Mouse (Mus musculus) embryo, embryonic 10 days (tissue): Measurements from ENCODE around the gene Ccr10.

Experiments
- DNase-seq: peaks from one replicate; pipeline ENCODE4 v3.0.0-alpha.2; 2015; ENCODE audit warnings: low spot score

The Ccr10 gene

DNA sequence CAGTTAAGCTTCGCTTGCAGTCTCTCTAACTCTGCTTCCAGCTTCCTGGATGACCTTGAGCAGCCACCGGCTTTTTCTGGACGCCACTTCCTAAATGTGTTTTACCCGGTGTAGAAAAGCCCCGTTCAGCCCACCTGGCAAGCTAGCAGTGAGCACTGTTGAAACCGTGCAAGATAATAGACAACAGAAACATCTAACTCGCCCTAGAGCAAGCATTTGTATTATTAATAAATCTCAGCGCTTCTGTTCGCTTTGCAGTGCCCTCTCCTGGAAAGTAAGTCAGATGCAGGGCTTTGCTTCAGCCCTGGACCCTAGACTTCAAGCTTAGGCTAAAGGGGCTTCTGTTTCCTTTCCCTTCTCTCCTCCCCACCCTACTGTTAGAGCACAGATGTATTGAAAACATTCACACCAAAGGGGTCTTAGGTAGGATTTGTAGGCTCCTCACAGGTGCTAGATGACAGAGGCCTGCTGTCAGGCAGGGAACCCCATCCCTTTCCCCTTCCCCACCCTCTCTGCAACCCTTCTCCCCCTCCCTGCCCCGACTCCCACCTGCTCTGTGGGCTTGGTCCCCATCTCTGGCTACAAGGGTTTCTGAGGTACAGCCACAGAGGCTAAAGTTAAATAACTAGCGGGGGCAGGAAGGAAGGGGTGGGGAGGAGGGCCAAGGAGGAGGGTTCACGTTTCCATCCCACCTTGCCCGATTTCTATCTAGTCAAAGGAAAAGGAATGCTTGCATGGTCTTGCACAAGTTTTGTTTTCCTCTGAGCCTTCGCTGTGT, at the start of gene Ccr10:
Ccr10 (minus strand) TSS at position 593 of the 778 bp plus-strand sequence.
- peak; percentile 43 for DNase-seq

DNA sequence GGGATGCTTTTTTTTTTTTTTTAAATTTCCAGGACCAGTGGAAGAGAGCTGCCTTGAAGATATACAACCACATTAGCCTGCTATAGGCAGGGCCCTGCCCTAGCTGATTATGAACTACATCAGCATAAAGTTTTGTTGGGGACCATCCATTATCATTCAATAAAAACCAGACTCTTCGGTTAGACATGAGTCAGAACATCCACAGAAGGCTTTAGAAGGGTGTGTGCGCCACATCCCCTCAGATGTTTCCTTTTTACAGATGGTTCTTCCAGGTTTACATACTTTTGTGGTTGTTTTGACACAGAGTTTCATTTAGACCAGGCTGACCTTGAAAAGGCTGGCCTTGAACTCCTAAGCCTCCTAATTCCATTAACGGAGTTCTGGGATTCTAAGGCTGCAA, 49.1 kb upstream of the Ccr10 start:
- DNase-seq = no peak

DNA sequence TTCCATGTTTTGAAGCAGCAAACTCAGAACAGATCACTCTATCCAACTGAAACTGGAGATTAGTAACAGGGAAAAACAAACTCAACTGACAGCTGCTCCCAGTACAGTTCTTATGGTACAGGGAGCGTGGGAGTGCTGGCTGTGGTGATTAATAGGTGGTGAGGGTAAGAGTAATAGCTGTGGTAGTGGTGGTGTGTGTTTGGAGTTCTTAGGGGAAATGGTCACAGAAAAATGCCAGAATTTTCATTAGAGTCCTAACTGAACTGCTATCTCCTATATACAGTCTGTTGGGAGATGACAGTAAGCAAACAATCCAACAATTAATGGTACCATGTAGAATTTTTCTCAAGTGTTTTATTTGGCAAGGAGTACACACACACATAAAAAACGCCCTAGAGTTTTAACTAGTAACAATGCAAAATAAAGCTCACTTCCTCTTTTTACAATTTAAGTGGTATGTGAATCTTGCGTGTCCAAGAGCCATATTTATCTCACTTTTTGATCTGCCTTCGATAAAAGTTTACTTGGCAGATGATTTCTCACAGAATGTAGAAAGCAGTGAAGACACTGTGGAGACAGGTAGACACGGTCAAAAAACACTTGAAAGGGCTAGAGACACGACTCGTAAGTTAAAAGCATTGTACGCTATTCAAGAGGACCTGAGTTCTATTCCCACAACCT, 46.2 kb upstream of the Ccr10 start:
- DNase-seq = no peak

DNA sequence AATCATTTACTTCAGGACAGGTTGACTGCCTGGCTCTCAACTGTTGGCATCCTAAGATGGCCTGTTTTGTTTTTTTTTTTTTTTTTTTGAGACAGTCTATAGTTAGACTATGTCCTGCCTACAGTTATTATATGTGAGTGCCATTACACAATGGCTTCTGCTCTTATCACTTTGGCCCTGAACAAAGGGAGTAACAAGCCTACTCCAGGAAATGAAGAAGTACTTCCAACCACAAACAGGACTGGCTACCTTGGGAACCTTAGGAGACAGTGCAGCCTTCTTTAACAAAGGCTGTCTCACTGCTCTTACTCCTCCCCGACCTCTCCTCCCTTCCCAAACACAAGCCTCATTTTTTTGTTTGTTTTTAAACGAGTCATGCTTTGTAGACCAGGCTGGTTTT, 45.6 kb upstream of the Ccr10 start:
- DNase-seq = no peak

DNA sequence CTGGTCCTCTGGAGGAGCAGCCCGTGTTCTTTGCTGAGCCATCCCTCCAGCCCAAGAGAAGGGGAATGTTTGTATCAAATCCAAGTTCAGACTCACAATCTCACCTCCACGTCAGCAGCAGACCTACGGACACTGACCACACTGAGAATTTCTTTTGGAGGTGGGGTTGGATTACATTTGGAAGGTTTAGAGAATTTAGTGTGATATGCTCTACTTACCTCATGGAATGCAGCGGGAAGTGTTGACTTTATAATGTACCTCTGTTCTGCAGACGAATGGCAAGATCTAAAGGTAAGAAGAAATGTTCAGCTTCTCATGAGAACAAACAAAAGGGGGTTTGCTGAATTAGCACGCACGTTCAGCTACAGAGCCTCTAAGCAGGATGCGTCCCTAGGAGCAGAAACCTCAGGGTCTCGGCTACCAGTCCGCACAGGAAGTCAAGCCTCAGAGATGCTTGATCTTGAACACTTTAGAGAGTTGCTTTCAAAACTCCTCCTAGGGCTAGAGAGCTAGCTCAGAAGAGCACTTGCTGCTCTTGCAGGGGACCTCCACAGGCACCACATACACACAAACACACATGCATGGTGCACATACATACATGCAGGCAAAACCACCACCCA, 43.3 kb upstream of the Ccr10 start:
- no peak for DNase-seq

DNA sequence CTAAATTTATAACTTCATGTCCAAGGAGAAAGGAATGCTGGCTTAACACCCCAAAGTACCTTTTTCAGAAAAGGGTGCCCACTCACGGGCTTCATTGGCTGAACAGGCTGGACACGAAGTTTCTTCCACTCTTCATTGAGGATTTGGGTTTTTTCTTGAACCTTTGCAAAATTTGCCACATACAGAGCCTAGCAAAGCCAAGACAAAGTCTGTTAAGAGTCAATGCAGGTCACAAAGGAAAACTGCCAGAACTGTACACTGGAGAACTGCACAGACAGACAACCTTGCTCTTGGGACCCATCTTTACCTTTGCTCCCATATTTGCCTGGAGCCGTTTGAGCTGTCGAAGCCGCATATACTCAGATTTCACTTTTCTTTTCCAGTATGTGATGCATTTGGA, 41.7 kb upstream of the Ccr10 start:
- DNase-seq = no peak

DNA sequence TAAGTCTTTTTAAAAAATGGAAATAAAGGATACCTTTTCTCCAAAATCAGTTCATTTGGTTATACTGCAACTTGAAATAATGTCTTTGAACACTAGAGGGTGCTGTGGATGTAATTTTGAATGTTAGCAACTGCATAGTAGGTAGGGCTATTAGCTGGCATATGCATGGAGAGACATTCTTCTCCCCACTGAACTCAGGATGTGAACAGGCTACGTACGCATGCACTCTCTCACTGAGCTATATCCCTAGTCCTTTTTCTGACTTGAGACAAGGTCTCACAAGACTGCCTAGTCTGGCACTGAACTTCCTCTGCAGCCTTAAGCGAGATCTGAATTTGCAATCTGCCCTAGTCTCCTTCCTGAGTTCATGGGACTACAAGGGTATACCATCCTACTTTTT, 36.7 kb upstream of the Ccr10 start:
- DNase-seq = peak; percentile 84

DNA sequence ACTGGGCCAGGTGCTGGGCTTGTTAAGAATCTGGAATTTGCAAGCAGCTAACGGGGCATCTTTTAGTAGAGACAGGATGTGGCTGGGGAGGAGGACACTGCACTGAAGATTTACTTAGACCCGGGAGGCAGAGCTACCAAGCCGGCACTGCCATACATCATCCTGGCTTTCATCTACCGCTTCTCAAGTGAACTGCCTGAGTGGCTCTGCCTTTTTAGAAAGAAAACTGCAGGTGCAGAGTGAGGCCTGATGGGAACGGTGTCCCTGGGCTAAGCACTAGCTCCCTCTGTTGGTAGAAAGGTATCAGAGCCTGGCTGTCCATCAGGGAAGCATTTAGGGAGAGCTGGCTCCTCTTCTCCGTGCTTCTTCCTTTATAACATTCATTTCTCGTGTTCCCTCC, 25.7 kb upstream of the Ccr10 start:
- DNase-seq = peak; percentile 81

DNA sequence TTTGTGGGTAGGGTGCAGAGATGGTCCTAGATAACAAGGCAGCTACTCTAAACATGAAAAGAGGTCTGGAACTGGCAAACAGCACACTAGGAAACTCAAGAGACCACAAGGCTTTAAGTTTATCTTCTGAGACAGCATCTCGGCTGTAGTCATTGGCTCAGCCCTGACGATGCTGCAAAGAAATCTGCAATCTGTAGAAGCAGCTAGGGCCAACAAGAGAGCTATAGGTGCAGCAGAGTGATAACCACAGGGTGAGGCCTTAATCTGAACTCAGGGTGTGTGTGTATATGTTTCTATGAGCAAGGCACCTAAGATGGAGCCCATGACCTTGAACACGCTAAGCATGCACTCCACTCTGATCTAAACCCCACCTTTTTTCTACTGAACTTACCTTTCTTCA, 24.3 kb upstream of the Ccr10 start:
- DNase-seq = no peak

DNA sequence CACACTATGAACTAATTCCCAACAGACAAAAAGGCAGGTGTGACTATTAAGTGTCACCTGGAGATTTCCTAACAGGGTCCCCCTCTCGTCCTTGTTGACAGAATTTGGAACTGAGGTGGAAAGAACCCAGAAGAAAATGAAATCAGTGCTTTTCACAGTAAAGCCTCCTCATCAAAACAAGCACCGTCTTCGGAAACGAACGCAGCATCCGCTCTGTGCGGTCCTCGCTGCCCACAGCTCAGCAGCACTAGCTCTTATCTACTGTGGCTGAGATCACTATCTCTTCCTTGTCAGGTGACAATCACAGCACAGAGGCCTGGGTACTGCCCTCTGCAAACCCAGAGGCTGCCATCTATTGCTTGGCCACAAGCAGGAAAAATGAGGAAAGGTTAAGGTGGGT, 20.9 kb upstream of the Ccr10 start:
- DNase-seq = no peak

DNA sequence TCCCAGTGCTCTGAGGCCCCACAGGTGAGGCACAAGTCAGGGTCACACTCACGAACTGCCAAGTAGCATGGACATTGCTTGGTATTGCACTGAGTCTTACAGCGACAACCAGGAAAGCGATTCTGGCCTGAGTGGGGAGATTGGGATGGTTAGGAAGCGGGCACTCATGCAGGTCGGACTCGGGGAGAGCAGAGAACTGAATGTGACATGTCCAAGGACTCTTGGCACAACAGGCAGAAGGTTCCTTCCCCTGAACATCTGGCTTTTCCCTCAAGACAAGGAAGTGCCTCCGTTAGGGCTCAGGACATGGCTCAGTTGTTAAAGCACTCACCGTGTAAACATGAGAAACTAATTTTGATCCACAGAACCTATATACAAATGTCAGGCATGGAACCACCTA, 20.3 kb upstream of the Ccr10 start:
- no peak for DNase-seq

DNA sequence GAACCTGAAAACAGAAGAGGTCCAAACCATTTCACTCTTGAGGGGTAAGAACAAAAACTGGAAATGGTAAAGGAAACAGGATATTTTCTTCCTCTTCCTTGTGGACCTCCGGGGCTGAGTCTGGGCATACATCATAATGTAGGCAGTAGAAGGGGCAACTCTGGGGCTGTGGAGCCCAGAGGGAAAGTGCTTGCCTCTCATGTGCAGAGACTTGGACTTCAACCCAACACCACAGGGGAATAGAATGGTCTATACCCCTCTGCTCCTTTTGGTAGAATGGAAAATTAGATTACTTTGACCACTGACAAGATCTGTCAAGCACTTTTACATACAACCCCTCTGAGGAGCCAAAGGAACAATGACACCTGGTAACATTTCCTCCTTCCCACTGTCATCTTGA, 19.9 kb upstream of the Ccr10 start:
- no peak for DNase-seq

DNA sequence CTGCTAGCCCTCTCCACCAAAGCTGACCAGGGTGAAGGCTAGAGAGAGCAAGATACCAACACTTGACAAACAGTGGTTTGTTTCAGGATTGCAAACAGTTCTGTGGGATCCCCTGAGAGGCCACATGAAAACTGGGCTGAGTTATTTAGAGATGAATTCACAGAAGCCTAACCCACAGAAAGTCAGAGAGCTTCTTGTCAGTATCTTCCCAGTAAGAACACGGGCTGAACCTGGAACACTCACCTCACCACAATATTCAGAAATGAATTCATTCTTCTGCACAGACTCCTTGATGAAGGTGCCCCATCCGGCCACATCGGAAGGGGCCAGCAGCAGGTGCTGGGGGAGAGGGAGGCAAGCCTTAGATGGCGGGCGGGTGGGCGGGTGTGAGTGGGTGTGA, 19.4 kb upstream of the Ccr10 start:
- DNase-seq = no peak

DNA sequence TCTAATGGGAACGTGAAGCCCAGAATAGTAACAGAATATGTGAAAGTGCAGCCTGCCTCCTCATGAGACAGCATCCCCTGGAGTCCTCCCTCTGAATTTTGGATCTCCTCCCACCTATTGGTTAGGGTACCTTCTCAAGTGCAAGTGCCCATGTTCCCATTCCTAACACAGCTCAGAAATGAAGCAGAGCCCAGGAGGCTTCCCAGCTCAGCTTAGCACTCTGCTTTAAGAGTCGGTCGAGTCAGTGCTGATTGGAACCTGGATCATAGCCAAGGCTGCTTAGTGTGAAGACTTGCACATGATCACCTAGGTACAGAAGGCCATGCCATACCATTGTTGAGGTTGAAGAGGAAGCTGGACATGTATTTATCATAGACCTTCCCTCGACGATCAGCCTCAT, 18.9 kb upstream of the Ccr10 start:
- DNase-seq = no peak

DNA sequence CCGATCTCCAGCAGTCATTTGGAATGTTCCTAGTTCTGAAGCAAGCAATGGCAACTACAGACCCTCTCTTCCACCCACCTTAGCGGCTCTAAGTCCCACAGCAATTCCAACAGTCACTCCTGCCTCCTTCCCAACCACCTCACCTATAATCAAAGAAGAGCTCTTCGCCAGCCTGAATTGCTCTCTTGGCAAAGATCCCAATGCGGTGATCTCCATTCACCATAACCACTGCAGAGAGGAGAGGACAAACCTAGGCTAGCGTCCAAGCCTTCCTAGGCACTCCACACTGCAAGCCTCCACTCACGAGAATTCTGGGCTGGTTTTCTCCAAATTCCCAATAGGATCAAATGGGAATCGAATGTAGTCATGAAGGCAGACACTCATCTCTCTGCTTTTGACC, 17.8 kb upstream of the Ccr10 start:
- DNase-seq = no peak

DNA sequence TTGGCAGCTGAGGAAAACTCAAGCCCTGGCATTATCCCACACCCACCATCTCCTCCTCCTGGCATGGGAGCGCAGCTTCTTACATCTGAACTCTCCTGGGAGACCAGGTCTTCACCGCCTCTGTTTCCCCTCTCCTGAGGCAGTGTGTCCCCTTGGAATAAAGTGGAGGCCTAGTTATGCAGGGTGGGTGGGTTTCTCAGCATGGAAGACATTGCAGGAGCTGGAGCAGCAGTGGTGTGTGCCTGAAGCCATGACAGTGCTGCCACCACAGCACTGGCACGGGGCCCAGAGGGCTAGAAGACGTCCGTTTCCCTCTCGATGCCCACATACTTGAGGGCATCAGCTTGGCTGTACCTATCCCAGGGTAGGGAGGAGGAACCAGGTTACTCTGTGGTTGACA, 17.4 kb upstream of the Ccr10 start:
- no peak for DNase-seq

DNA sequence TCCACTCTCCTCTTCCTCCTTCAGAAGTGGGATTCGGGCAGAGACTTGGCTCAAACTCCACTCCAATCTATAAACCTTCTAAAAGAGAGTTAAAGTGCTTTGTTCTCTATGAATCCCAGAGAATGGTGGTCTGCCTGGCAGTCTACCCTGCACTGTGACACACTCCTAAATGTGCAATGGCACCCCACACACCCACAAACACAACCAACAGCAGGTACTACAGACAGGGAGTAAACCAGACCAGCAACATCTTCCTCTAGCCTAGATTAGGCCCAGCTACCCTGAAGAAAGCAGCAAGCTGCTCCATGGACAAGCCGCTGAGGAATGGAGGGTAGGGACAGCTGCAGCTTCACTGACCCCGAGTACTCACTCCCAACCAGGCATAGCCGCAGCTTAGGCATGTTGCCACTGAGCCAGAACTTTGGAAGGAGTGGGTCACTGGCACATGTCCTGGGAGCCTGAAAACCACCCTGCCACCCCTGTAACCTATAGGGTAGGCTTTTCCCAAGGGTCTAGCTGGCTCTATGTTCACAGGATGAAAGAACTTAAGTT, 16.8 kb upstream of the Ccr10 start:
- DNase-seq = no peak

DNA sequence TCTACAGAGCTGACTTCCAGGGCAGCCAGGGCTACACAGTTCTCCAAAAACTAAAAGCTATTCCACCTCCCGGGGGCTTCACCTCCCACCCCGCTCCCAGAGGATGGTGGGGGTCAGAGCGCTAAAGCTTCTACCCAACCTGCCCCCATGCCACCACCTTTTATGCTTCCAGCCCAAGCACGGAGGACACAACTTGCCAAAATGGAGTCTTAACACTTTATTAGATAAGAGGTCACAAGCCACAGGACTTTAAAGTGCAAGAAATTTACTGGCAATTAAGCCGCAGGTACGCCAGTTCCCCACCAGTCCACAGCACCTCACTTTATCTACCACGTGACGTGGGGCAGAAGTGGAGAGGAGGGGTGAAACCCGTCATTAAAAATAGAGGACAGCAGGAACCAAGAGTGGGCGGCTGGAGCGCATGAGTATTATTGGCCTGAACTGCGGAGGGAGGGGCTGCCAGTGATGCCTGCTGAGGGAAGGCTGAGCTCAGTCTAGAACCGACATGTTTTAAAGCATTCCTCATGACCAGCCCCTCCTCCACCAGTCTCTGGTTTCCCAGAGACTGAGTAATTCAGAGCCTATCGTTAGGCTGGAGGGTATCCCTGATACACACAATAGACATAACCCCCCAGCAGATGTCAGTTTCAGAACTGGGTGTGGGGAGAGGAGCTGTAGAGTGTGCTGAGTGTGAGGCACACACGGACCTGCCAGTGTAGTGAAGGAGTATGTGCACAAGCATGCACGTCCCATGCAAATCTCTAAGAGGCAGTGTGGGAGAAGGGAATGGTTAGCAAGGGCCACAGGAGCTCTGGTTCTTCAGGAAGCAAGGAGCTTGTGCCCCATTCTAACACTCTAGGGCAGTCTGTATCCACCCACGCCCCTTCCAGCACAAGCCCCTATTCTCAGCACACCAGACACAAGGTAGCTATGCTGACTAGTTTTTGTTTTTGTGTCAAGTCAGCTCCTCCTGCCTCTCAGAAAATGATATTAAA, 16.0 kb upstream of the Ccr10 start:
- DNase-seq = peak; percentile 38

DNA sequence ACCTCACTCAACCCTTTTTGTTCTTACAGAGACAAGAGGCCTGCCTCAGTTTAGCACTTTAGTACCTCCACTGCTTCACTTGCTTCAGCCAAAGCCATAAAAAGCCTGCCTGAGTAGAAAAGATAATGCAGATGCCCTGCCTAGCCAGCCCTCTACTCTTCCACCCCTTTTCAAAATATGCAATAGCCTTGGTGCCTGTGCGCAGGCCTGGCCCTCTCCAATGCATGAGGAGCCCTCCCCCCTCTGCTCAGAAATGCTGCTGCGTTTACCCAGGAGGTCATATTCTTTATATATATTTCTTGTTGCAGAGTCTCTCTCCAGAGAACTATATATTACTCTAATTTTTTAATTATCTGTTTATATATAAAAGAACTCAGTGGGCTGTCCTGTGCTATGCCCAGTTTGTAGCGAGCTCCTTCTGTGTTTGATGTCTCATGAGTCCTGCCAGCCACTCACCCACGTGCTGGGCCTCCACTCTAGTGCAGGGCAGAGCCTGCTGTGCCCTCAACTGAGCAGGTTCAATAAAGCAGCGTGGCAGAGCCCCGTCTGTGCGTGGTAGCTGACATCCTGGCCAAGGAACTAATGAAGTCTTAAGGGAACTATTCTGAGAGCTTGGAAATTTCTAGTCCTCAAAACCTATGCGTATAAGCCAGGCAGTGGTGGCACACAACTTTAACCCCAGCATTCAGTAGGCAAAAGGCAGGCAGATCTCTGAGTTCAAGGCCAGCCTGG, 15.1 kb upstream of the Ccr10 start:
- no peak for DNase-seq

DNA sequence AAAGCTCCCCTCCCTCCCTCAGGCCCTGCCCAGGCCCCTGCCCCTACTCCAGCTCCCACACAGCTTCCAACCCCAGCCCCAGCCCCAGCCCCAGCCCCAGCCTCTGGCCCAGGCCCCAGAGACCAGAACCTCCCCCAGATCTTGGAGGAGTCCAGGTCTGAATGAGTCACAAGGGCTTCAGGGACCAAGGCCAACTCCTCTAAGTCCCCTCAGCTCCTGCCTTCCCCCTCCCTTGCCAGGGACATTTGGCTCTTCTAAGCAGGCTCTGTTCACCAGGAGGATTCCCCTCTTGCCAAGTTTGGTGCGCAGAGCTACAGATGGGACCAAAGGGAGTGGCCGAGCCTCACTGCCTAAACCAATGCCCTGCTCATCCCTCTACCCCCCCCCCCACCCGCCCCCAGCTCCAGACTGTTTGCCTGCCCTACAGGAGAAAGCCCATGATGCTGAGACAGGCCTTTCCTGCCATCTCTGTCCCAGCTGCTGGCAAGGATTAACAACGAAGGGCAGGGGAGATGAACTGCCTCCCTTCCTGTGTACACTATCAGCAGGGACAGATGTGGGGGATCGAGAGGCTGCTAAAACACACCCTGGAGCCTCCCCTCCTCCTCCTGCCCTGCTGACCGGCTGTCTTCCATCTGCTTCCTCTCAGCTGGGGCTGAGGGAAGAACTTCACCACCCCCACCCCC, 14.4 kb upstream of the Ccr10 start:
- DNase-seq = peak; percentile 80
